Mouse (Mus musculus): Measurements from ENCODE around the gene Fxyd7.

The Fxyd7 gene

GRCm38 (mm10) chr7:31007775-31008174 is 43.5 kb downstream of the Fxyd7 start:
- DNase-seq (ENCODE audit: low read depth) = no peak

- no peak for DNase-seq (ENCODE audit: low read depth)
Observed at GRCm38 (mm10) chr7:31002650-31003049, 48.6 kb downstream of the Fxyd7 start.

DNA sequence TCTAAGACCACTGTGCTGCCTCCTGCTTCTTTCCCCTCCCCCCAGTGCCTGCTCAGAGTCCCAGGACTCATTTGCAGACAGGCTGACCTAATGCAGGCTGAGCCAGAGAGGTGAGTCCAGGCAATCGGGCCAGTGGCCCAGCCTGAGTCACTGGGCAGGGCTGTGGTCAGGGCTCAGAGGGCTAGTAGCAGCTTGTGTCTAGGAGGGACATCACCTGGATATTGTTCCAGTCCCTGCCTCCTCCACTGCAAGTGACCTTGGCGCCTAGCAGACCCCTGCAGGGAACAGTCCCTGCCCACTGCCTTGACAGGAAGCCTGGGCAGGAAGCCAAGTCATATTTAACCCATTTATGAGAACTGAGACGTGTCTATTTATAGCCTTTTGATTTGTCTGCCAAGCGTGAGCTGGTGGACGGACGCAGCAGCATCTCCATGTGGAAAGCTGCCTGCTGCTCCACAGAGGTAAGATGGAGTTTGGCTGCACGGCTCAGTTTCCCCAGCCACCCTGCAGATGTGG is 50.7 kb downstream of the Fxyd7 start:
- peak; percentile 88 for DNase-seq (ENCODE audit: low read depth)

- no peak for DNase-seq (ENCODE audit: low read depth)
Observed at GRCm38 (mm10) chr7:30996491-30996890, 54.8 kb downstream of the Fxyd7 start.

DNA sequence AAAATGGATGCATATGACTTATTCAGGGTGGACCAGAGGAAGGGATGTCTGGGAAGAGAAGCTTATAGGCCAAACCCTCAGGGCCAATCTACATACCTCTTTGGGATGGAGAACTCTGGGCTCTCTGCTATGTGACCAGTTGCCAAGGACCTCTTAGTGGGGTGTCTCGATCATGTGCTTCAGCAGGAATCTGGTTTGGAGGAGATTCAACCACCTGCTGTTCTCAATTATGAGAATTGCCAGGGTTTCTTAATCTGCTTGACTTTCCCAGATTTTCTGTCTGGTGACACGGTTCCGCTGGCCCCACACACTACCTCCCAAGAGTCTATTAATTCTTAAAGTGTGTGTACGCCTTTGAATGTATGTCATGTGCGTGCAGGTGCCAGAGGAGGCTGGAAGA is 57.3 kb downstream of the Fxyd7 start:
- DNase-seq (ENCODE audit: low read depth) = peak; percentile 80

Data from fibroblast of lung, adult 2 months (primary cell).